Mouse (Mus musculus): Measurements from ENCODE around the gene B230118H07Rik. TPM values are rescaled to one million over a fixed set of nuclear protein-coding genes. Genes with fewer than 3 reads are reported as not detected.

The B230118H07Rik gene
- polyA plus RNA-seq, 1 experiment from 2014 or later = 53.3 TPM

GRCm38 (mm10) chr2:101519928-101520327 is 129.4 kb downstream of the B230118H07Rik start:
- Histone ChIP-seq H3K36me3 (no peaks in the 10 kb centered on the region), H3K9ac (no peak overlapping the region), H3K27ac (ENCODE audit: poor library complexity, severe bottlenecking) (no peak overlapping the region), H3K4me1 (replicated peaks) (no peaks in the 10 kb centered on the region), H3K4me2 (no peak overlapping the region), H3K27me3 (replicated peaks) (no peaks in the 10 kb centered on the region), H3K9me3 (replicated peaks) (no peaks in the 10 kb centered on the region), H3K4me3 (no peak overlapping the region)
- no peak for ATAC-seq (ENCODE audit: insufficient number of reproducible peaks, low FRiP score)
- 71% methylated on average over 1 of the region's 1 CpGs for WGBS

Other genes with a start within 250 kb of the B230118H07Rik start
- not detected in 2 replicates for gene Rag2, start 24.8 kb downstream of the B230118H07Rik start, polyA plus RNA-seq (2016; fragmentation: Nextera tagmentation; extraction: Ambion mirVana)
- 0.03 TPM in 1 of 2 replicates, not detected in the other for gene Rag1, start within 50 bp of the B230118H07Rik start, polyA plus RNA-seq (2016; fragmentation: Nextera tagmentation; extraction: Ambion mirVana)
- gene Traf6, start 28.9 kb upstream of the B230118H07Rik start, polyA plus RNA-seq (2016; fragmentation: Nextera tagmentation; extraction: Ambion mirVana) = 7.6 and 8.5 TPM in 2 replicates
- 10.0 and 10.3 TPM in 2 replicates for gene Prr5l, start 233.5 kb upstream of the B230118H07Rik start, polyA plus RNA-seq (2016; fragmentation: Nextera tagmentation; extraction: Ambion mirVana)
- gene Commd9, start 236.7 kb upstream of the B230118H07Rik start, polyA plus RNA-seq (2016; fragmentation: Nextera tagmentation; extraction: Ambion mirVana) = 50.5 and 50.7 TPM in 2 replicates

Measured in heart, embryonic 12.5 days (tissue).